Mouse (Mus musculus) adrenal gland, postnatal 36 days (tissue): ENCODE results near the gene Pcbp3. TPM values are rescaled to one million over a fixed set of nuclear protein-coding genes. Genes with fewer than 3 reads are reported as not detected.
"Not testable (repeated sequence)": the region's sequence is repeated elsewhere in the genome, so short reads cannot be mapped to it uniquely, and the experiment has no call there.

ENCODE experiments used
- DNase-seq, 2 experiments: peaks; one replicate each; pipeline ENCODE4 v3.0.0; 2021; ENCODE audit warnings: mixed read lengths in 1 of 2
- long read RNA-seq, 2 experiments: library from polyadenylated mRNA; stranded (forward); transcript quantifications; one replicate each; pipeline ENCODE4 v2.0.0; 2021; ENCODE audit warnings: borderline sequencing depth in 2 of 2
- total RNA-seq, 2 experiments: library from RNA; stranded (reverse); gene quantifications; 2 replicates each; pipeline ENCODE4 v1.2.3; 2021

Pcbp3 gene
- 10 to 100 TPM; 22.9 to 32.9 TPM for total RNA-seq
- long read RNA-seq, experiment 1, transcript Pcbp3-201 (16 exons, 2,013 nt) = major isoform, 9 of 24 reads
- long read RNA-seq, experiment 1, partial matches to known transcripts = 4 of 24 reads
- long read RNA-seq, experiment 1, other reads (novel, unspliced or antisense) = 11 of 24 reads
- long read RNA-seq, experiment 2, transcript Pcbp3-201 (16 exons, 2,013 nt) = major isoform, 9 of 23 reads
- long read RNA-seq, experiment 2, partial matches to known transcripts = 1 of 23 reads
- long read RNA-seq, experiment 2, other reads (novel, unspliced or antisense) = 13 of 23 reads

DNA sequence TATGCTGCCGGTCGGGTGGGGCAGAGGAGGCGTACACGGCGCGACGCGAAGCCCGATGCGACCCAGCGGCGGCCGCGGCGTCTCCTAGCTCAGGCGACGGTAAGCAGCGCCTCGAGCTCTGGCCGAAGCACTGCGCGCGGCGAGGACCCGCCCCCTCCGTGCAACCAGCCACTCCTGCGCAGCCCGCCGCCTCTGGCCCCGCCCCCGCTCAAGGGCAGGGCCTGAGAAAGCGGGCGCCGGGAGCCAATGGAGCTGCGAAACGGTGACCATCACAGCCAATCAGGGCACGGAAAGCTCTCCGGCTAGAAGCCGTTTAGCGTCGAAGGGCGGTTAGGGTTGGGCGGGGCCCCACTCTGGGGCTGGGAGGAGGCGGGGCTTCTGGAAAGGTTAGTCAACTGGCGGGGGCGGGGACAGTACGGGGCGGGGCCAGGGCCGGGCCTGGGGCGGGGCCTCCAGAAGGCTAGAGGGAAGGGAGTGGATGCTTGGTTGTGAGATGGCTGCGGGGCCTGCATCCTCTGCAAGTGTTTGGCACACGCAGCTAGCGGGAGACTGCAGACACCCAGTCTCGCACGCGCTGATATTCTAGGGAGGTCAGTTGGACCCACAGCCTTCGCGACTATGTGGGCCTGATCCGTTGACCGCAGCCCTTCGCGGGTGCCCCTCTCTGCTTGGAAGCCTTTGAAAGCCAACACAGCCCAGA, at the start of gene Pcbp3:
Gene Pcbp3, minus strand, starts transcription at position 98 of the 700 bp plus-strand sequence.
- DNase-seq = peak; percentile 98 to 99

DNA sequence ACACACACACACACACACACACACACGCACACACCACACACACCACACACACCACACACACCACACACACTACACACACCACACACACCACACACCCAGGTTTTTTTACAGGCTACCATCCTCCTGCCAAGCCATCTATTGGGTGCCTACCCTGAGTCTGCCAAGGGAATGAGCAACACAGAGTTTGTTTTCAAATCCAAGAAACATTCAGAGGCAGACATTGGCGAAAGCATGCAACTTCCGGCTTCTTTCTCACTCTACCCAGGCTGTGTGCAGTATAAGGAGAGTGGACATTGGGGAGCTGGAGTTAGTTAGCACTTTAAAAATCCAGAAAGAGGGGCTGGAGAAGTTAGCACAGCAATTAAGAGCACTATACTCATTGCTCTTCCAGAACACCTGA, 47.0 kb upstream of the Pcbp3 start:
- no peak for DNase-seq

- DNase-seq = peak; percentile 61 to 64
These were observed 46.4 kb upstream of the Pcbp3 start for GRCm38 (mm10) chr10:77008109-77008561.

GRCm38 (mm10) chr10:77007433-77008108, 45.9 kb upstream of the Pcbp3 start:
- DNase-seq = peak in 1 of 2 experiments; percentile 40

GRCm38 (mm10) chr10:77004936-77005335, 43.2 kb upstream of the Pcbp3 start:
- DNase-seq = no peak

- peak; percentile 94 for DNase-seq
These were observed 36.2 kb upstream of the Pcbp3 start for GRCm38 (mm10) chr10:76997759-76998513.

- DNase-seq = no peak
These were observed 30.8 kb upstream of the Pcbp3 start for GRCm38 (mm10) chr10:76992456-76992855.

GRCm38 (mm10) chr10:76988586-76988985, 26.9 kb upstream of the Pcbp3 start:
- DNase-seq = no peak

- DNase-seq = peak; percentile 53 to 64
These were observed 16.4 kb upstream of the Pcbp3 start for GRCm38 (mm10) chr10:76978042-76978441.

DNA sequence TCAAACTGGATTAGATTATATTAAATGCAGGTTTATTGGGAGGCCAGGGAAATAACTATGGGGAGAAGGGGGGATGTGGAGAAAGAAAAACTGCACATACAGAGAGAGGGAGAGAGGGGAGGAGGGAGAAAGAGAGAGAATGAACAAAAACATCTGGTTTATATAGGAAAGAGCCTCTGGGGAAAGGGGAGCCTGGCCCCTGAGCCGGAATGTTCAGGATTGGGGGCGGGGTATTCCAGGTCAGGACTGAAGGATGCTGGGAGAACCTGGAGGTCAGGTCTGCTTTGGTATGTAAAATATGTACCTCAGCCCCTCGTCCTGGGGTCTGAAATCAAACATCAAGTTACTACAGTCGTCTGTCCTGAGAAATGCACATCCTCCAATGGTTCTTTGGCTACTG, 15.0 kb upstream of the Pcbp3 start:
- no peak for DNase-seq

DNA sequence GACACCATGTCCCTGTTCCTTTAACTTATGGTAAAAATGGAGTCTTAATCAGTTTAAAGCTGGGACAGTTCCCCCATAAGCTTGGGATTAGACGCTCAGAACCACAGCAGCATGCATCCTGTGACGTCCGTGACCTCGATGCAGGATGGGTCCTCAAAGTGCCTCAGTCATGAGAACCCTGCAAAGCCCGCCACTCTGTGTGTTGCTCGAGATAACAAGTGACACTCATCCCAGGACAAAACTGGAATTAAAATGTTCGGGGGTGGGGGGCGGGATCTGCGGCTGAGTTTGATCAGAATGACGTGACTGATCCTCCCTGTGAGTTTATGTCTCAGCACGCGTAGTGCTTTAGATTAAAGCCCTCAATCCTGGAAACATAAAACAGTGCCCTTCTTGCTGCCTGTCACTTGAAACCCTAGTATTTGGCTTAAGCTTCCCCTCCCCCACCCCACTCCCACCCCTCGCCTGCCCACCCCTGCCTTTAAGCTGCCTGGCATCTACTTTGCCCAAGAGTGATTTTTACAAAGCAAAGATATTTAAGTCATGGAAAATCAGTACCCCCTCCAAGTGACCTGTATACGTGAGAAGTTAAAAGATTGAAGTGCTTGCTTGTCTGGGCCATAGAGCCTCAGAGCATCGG, 12.2 kb upstream of the Pcbp3 start:
- no peak for DNase-seq

GRCm38 (mm10) chr10:76972318-76972717, 10.6 kb upstream of the Pcbp3 start:
- not testable (repeated sequence) for DNase-seq

GRCm38 (mm10) chr10:76970974-76971373, 9.3 kb upstream of the Pcbp3 start:
- no peak for DNase-seq

DNA sequence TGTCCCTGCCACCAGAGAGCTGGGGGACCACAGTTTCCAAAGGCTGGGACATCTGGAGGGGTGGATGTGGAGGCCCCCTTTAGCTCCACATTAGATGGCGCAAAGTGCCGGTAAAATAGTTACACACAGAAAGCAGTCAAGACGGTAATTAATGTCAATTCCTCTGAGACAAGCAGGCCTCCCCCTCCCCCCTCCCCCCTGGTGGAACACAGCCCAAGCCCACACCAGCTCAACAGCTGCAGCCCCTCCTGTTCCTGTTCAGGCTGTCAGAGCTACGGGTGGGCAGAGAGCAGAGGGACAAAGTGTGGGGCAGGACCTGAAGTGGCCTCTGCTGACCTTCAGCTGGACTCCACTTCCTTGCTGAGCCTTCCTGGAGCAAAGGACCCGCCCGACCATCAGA, 2.7 kb upstream of the Pcbp3 start:
- peak; percentile 11 to 40 for DNase-seq

- peak; percentile 17 to 50 for DNase-seq
These were observed 2.3 kb upstream of the Pcbp3 start for GRCm38 (mm10) chr10:76963997-76964396.

GRCm38 (mm10) chr10:76961156-76961555, 531 bp downstream of the Pcbp3 start:
- DNase-seq = no peak

DNA sequence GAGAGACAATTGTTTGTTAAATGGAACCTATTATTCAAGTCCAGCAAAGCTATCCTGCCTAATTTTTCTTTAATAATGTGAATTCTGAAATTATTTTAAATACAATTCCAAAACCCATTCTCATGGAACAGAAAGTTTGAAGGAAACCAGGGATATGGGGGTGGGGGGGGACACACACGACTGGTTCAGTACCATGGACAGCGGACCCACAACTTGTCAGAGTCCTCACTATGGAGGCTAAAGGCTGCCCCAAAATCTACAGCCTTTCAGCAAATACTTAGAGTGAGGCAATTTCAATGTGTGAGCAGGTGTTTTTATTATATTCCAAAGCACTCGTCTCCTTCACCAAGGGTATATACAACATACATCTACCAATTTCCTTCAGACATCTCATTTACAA, 3.5 kb downstream of the Pcbp3 start:
- peak; percentile 45 to 53 for DNase-seq

DNA sequence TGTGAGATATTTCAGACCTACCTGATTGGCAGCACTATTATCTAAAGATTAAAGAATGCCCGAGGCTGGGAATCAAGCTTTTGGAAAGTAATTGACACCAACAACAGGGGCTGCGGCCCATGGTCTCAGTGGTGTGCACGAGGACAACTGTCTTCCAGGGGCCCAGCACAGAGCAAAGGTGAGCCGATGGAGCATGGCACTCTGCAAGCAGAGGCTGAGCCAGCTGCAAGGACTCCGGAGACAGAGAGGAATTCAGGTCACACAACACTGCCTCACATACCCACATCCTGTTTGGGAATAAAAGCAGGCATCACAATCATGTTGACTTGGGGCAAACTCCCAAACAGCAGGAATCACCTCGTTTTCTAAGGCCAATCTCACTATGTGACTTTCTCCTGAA, 5.5 kb downstream of the Pcbp3 start:
- no peak for DNase-seq

DNA sequence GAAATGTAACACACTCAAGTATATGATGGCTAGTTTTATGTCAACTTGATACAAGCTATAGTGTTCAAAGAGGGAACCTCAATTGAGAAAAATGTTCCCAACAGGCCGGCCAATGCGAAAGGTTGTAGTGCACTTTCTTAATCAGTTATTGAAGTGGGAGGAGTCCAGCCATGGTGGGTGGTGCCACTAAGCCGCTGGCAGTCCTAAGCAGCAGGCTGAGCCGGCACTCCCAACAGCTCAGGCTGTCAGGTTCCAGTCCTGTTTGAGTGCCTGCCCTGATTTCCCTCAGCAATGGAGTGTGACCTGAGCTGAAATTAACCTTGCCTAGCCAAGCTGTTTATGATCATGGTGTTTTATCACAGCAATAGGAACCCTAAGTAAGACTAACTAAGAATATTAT, 20.6 kb downstream of the Pcbp3 start:
- no peak for DNase-seq

GRCm38 (mm10) chr10:76936827-76937226, 24.9 kb downstream of the Pcbp3 start:
- no peak for DNase-seq

GRCm38 (mm10) chr10:76934805-76935204, 26.9 kb downstream of the Pcbp3 start:
- no peak for DNase-seq

DNA sequence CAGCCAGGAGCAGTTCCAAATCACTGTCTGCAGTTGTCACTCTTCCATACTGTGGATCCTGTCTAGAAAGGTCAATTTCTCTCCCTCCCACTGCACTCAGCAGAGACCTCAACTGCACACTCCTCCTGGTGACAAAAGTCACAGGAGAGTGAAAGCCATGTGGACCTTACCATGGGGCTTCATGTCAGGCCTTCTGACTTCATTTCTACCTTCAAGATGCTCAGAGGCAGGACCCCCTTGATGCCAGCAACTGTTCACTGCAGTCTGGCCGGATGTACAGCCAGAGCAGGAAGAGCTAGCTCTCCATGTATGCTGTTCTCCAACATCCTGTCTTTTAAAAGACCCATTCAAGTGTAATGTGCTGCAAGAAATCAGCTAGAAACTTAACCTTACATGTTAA, 29.9 kb downstream of the Pcbp3 start:
- DNase-seq = no peak
